Mouse (Mus musculus): ENCODE results near the gene Tfap2e. TPM values are rescaled to one million over a fixed set of nuclear protein-coding genes. Genes with fewer than 3 reads are reported as not detected.

Tfap2e gene
- polyA plus RNA-seq, 1 experiment: not detected

DNA sequence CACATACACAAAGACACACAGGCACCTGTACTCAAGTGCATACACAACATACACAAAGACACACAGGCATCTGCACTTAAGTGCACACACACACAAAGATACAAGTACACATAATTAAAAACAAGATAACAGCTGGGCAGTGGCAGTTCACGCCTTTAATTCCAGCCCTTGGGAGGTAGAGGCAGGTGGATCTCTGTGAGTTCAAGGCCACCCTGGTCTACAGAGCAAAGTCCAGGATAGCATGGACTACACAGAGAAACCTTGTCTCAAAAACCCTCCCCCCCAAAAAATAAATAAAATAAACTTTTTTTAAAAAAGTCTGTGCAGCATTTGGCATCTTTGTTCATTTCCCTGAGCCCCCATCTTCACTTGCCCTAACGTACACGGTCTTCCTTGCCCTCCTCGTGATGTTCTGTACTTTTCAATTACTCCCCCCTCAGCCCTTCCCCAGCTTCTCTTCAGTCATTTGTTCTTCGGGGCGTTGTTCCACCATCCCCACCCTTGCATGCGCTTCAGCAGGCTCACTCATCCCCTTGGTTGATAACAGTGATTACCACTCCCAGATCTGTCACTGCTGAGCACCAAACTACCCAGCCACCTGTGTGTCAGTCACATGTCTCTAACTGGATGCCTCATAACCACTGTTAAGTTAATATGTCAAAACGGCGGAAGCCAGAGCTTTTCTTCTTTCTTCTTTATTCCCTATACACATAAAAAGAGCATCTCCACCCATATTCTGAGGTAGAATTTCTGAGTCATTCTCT, 33.9 kb upstream of the Tfap2e start:
- TF ChIP-seq FLI1 (IDR thresholded peaks at IDR 0.05; ENCODE audit: low read length): no peak
- TF ChIP-seq GATA1 (IDR thresholded peaks at IDR 0.05; ENCODE audit: borderline replicate concordance, low read length): no peak
- Histone ChIP-seq H3K4me3 (replicated peaks) (no peak overlapping the region), H3K27me3 (replicated peaks) (no peaks in the 10 kb centered on the region), H3K9me3 (no peaks in the 10 kb centered on the region), H3K4me1 (peaks cover 8% of the 10 kb centered on the region; the same call in 1 of the 2 replicates), H3K36me3 (replicated peaks; ENCODE audit: low read length) (peaks cover 33% of the 10 kb centered on the region)

DNA sequence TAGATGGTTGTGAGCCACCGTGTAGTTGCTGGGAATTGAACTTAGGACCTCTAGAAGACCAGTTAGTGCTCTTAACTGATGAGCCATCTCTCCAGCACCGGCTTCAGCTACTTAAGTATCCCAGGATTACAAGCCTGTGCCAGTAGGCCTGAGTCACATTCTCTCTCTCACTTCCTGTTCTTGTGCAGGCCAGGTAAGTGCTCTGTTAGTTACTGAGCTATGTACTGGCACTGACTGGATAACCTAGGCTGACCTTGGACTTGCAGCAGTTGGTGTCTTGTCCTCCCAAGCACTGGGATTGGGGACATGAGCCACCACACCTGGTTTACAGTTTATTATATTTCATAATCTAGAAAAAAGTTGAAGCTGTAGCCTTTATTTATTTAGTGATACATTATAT, 27.4 kb upstream of the Tfap2e start:
- no peaks in the 10 kb centered on the region for H3K4me1 ChIP-seq
- H3K36me3 ChIP-seq (replicated peaks; ENCODE audit: low read length): peaks cover 56% of the 10 kb centered on the region
- H3K4me3 ChIP-seq (replicated peaks): no peak overlapping the region
- H3K9me3 ChIP-seq: no peaks in the 10 kb centered on the region
- no peaks in the 10 kb centered on the region for H3K27me3 ChIP-seq (replicated peaks)
- TF ChIP-seq FLI1 (IDR thresholded peaks at IDR 0.05; ENCODE audit: low read length) (no peak), GATA1 (IDR thresholded peaks at IDR 0.05; ENCODE audit: borderline replicate concordance, low read length) (no peak)

DNA sequence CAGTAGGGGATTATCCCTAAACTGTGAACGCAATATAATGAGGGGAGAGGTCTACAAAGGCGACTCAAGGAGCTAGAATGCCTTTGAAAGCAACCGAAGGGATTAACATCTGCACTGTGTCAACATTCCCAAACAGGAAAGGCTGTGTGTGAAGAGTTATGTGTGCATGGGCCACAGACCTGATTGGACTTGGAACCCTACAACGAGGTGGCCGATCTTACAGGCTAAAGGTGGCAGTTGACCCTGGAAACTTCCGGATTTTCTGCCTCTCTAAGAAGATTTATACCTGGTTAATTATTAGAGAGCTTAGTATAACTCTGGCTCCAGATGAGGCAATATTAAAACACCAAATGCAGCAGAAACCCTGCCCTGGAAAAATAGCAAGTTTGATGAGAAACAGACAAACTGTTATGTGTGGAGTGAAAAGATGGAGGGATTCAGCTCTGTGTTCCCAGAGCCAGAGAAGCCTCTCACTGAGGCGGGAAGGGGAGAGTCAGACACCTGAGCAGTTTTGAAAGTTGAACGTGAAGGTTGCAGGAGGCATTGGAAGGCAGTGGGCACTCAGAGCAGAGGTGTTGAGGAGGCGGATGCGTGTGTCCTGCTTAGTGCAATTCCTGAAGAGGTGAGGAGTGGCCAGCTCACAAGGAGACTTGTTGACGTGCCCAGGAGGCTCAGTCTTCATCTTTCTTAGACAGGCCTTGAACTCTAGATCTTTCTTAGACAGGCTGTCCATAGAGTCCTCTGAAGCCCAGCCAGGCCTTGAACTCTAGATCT, 26.7 kb upstream of the Tfap2e start:
- TF ChIP-seq GATA1 (IDR thresholded peaks at IDR 0.05; ENCODE audit: borderline replicate concordance, low read length) (no peak), FLI1 (IDR thresholded peaks at IDR 0.05; ENCODE audit: low read length) (no peak)
- Histone ChIP-seq H3K4me1 (no peaks in the 10 kb centered on the region), H3K27me3 (replicated peaks) (no peaks in the 10 kb centered on the region), H3K9me3 (no peaks in the 10 kb centered on the region), H3K36me3 (replicated peaks; ENCODE audit: low read length) (peaks cover 58% of the 10 kb centered on the region), H3K4me3 (replicated peaks) (no peak overlapping the region)

DNA sequence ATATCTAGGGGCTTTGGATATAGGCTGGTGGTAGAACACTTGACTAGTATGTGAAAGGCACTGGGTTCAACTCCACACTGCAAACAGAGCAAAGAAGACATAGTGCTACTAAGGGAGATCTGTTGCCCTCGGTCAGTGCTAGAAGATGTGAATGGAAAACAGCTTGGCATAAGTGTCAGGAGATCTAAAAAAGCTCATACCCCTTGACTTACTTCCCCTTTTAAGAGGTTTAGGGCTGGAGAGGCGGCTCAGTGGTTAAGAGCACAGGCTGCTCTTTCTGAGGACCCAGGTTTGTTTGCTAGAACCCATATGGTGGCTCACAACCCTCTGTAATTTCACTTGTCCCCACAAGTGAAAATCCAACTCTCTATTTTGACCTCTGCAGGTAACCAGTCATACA, 23.4 kb upstream of the Tfap2e start:
- no peaks in the 10 kb centered on the region for H3K27me3 ChIP-seq (replicated peaks)
- no peak overlapping the region for H3K4me3 ChIP-seq (replicated peaks)
- TF ChIP-seq FLI1 (IDR thresholded peaks at IDR 0.05; ENCODE audit: low read length) (no peak), GATA1 (IDR thresholded peaks at IDR 0.05; ENCODE audit: borderline replicate concordance, low read length) (no peak)
- no peaks in the 10 kb centered on the region for H3K9me3 ChIP-seq
- peaks cover 66% of the 10 kb centered on the region for H3K36me3 ChIP-seq (replicated peaks; ENCODE audit: low read length)
- H3K4me1 ChIP-seq: peaks cover 10% of the 10 kb centered on the region

DNA sequence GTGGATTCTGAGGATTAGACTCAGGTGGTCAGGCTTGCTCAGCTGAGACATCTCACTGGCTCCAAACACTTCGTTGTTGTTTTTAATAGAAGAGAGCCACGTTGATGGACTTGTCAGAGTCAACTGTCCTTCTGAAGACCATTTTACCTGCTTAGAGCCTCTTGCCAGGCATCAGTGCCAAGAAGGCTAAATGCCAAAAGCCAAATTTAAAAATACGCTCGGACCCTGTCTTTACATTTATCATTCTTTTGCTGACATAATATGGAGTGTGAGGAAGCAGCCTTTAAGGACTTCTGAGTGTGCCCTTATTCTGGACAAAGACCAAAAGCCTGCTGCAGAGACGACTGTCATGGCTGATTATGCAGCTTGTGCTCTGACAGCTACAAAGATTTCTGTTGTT, 22.3 kb upstream of the Tfap2e start:
- H3K27me3 ChIP-seq (replicated peaks): no peaks in the 10 kb centered on the region
- H3K9me3 ChIP-seq: no peaks in the 10 kb centered on the region
- peaks cover 56% of the 10 kb centered on the region for H3K36me3 ChIP-seq (replicated peaks; ENCODE audit: low read length)
- peaks cover 15% of the 10 kb centered on the region for H3K4me1 ChIP-seq
- no peak overlapping the region for H3K4me3 ChIP-seq (replicated peaks)
- TF ChIP-seq GATA1 (IDR thresholded peaks at IDR 0.05; ENCODE audit: borderline replicate concordance, low read length): no peak
- TF ChIP-seq FLI1 (IDR thresholded peaks at IDR 0.05; ENCODE audit: low read length): no peak

DNA sequence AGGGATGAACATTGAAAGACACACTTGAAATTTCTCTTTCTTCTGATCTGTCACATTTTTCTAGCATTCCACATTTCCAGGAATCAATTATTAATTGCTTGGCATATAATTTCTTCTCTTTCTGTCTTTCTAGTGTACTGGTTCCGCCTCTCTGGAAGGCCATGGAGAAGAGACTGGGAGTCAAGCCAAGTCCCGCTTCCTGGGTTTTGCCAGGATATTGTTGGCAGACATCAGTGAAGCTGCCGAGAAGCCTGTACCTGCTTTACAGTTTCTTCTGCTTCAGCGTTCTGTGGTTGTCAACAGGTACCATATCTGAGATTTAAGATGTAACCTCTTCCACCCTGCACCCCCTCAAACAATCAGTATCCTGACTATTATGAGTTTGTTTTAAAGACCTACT, 20.7 kb upstream of the Tfap2e start:
- Histone ChIP-seq H3K9me3 (no peaks in the 10 kb centered on the region), H3K36me3 (replicated peaks; ENCODE audit: low read length) (peaks cover 41% of the 10 kb centered on the region), H3K4me3 (replicated peaks) (no peak overlapping the region), H3K27me3 (replicated peaks) (no peaks in the 10 kb centered on the region), H3K4me1 (peaks cover 28% of the 10 kb centered on the region)
- TF ChIP-seq FLI1 (IDR thresholded peaks at IDR 0.05; ENCODE audit: low read length): no peak
- no peak for TF ChIP-seq GATA1 (IDR thresholded peaks at IDR 0.05; ENCODE audit: borderline replicate concordance, low read length)

DNA sequence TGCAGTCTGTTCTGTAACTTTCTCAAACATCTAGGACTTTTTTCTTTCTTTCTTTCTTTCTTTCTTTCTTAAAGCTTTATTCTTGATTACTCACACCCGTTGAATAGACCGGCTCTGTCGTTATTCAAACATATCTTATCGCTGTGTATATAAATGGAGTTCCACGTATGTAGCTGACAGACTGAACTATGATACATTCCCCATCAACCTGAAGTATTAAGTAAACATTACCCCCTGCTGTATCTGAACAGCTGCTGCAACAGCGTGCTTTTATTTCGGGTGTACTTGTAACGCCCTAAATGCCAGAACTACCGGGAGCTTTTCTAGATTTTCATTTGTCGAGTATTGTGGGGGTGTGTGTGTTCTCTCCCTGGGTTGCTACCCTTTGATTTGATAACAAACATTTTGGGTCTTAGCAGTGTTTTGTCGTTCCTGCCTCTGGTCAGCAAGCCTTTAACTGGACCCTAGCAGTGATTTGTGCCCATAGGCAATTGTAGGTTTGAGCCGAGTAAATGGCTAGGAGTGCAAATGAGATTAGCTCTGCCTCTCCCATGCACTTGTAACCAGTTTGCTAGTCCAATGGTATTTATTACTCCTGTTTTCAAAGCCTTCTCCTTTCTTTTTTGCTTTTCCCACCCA, 18.8 kb upstream of the Tfap2e start:
- H3K4me3 ChIP-seq (replicated peaks): peak overlapping the region; percentile 99
- no peaks in the 10 kb centered on the region for H3K27me3 ChIP-seq (replicated peaks)
- H3K9me3 ChIP-seq: no peaks in the 10 kb centered on the region
- H3K4me1 ChIP-seq: peaks cover 47% of the 10 kb centered on the region
- H3K36me3 ChIP-seq (replicated peaks; ENCODE audit: low read length): peaks cover 41% of the 10 kb centered on the region
- TF ChIP-seq FLI1 (IDR thresholded peaks at IDR 0.05; ENCODE audit: low read length) (no peak), GATA1 (IDR thresholded peaks at IDR 0.05; ENCODE audit: borderline replicate concordance, low read length) (no peak)

DNA sequence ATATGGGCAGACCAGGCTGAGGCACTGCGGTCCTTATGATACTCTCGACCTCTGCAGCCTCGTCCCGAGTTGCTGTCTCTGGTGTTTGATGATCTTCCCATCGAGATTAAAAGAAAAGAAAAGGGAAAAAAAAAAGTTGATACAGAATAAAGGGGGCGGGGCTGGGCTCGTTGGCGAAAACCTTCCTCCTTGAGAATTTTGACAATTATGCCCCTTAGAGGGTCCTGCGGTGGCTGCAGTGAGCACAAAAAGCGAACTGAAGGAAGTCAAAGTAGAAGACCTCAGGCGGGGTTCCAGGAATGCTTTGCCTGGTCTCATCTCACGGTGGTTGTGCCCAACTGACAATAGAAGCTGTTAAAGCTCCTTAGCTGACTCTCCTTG, 18.2 kb upstream of the Tfap2e start:
- H3K9me3 ChIP-seq: no peaks in the 10 kb centered on the region
- TF ChIP-seq FLI1 (IDR thresholded peaks at IDR 0.05; ENCODE audit: low read length): no peak
- no peak for TF ChIP-seq GATA1 (IDR thresholded peaks at IDR 0.05; ENCODE audit: borderline replicate concordance, low read length)
- peaks cover 54% of the 10 kb centered on the region for H3K4me1 ChIP-seq
- peak overlapping the region; percentile 99 for H3K4me3 ChIP-seq (replicated peaks)
- no peaks in the 10 kb centered on the region for H3K27me3 ChIP-seq (replicated peaks)
- H3K36me3 ChIP-seq (replicated peaks; ENCODE audit: low read length): peaks cover 41% of the 10 kb centered on the region

DNA sequence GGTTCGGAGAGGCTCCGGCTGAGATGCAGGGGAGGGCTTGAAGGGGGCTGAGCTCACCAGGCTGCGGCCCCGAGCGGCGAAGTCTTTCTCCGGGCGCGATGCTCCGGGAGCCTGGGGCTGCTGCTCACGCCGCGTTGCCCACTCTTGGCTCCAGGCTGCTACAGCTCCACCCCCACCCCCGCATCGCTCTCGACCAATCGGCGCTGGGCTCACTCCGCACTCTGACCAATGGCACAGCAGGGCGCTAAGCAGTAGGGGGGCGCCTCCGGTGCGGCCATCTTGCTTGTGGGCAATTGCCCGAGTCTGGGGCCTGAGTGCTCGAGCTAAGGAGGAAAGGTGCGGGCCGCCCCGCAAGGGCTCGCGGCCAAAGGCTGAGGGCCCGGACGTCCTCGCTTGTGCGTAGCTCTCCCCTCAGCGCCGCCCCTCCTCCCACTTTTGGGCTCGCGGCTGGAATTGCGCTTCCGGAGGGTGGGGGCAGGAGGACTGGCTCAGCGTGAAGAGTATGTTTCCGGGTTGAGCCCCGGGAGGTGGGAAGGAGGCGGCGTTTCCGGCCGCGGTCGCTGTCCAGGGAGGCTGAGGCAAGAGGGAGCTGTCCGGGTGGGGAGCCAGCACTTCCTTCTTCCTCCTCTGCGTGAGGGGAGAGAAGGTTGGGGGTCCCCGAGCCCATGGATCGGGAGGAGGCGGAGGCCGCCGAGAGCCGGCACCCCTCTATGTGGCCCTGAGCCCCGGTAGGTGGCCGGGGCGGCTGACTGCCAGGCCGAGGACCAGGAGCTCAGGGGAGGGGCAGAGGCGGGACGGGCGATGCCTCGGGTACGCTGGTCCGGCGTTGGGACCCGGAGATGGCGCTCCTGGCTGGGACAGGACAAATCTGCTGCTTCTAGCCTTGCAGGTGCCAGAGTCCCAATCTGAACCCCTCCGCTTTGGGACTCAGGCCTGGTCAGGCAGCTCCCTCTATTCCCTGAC, 17.5 kb upstream of the Tfap2e start, which contains the start of the genes Ncdn and AU040320:
Ncdn (minus strand) TSS at position 171 of the 963 bp plus-strand sequence.
AU040320 (plus strand) TSS at position 277 of the 963 bp plus-strand sequence.
- no peaks in the 10 kb centered on the region for H3K9me3 ChIP-seq
- no peaks in the 10 kb centered on the region for H3K27me3 ChIP-seq (replicated peaks)
- peaks cover 44% of the 10 kb centered on the region for H3K36me3 ChIP-seq (replicated peaks; ENCODE audit: low read length)
- peak within 1 kb of the TSS; percentile 99 for H3K4me3 ChIP-seq (replicated peaks)
- H3K4me1 ChIP-seq: peaks cover 60% of the 10 kb centered on the region
- no peak for TF ChIP-seq GATA1 (IDR thresholded peaks at IDR 0.05; ENCODE audit: borderline replicate concordance, low read length)
- peak; percentile 80 for TF ChIP-seq FLI1 (IDR thresholded peaks at IDR 0.05; ENCODE audit: low read length)
